Mouse (Mus musculus) cerebellum, postnatal 25 days (tissue): ENCODE measurements around the gene Oxa1l.

Experiments used
- DNase-seq, 2 experiments: peaks; one replicate each; pipeline ENCODE4 v3.0.0; 2021; ENCODE audit warnings: mixed read lengths in 2 of 2

Oxa1l gene

GRCm38 (mm10) chr14:54412000-54412576 is 51.5 kb downstream of the Oxa1l start:
- DNase-seq: no peak

- DNase-seq: peak; percentile 37 to 63
Measured at GRCm38 (mm10) chr14:54412629-54413170, 52.1 kb downstream of the Oxa1l start.

GRCm38 (mm10) chr14:54413877-54414700 is 53.5 kb downstream of the Oxa1l start:
- DNase-seq: no peak

GRCm38 (mm10) chr14:54415241-54416020 is 54.8 kb downstream of the Oxa1l start:
- DNase-seq: no peak

GRCm38 (mm10) chr14:54416229-54416775 is 55.7 kb downstream of the Oxa1l start:
- DNase-seq: no peak

- no peak for DNase-seq
Measured at GRCm38 (mm10) chr14:54416830-54417229, 56.2 kb downstream of the Oxa1l start.

- no peak for DNase-seq
Measured at GRCm38 (mm10) chr14:54417623-54418081, 57.0 kb downstream of the Oxa1l start, which contains the start of gene Slc7a7. Gene Slc7a7, minus strand, starts transcription at chr14:54417780.
